Mouse (Mus musculus) left cerebral cortex, adult 18-20 months (tissue): ENCODE measurements at regions not wholly inside any gene's neighbourhood (a gene's known extent, or its start where the extent isn't known, plus 50 kb on each side); places are given as distances from the start of the nearest gene placed in this dataset.

ENCODE experiments used
- DNase-seq, 2 experiments: peaks; one replicate each; pipeline ENCODE4 v3.0.0; 2021 to 2022; ENCODE audit warnings: low spot score in 2 of 2, mixed read lengths in 1 of 2

GRCm38 (mm10) chr12:14088960-14089359, 62.9 kb downstream of the Fam84a start:
- DNase-seq = peak in 1 of 2 experiments; percentile 6

GRCm38 (mm10) chr12:14082771-14083170, 69.1 kb downstream of the Fam84a start:
- peak; percentile 55 to 71 for DNase-seq

- DNase-seq = no peak
These were observed 72.0 kb downstream of the Fam84a start for GRCm38 (mm10) chr12:14079892-14080291.

- DNase-seq = peak; percentile 48 to 60
These were observed 82.8 kb downstream of the Fam84a start for GRCm38 (mm10) chr12:14069049-14069448.

GRCm38 (mm10) chr12:14065401-14065800, 86.5 kb downstream of the Fam84a start:
- no peak for DNase-seq

GRCm38 (mm10) chr12:14063276-14063675, 88.6 kb downstream of the Fam84a start:
- no peak for DNase-seq

- no peak for DNase-seq
These were observed 95.7 kb downstream of the Fam84a start for GRCm38 (mm10) chr12:14056116-14056515.

- DNase-seq = no peak
These were observed 119.5 kb downstream of the Fam84a start for GRCm38 (mm10) chr12:14032363-14032762.

- no peak for DNase-seq
These were observed 136.6 kb downstream of the Fam84a start for GRCm38 (mm10) chr12:14015271-14015670.

GRCm38 (mm10) chr12:14005991-14006390, 145.9 kb downstream of the Fam84a start:
- no peak for DNase-seq

- DNase-seq = no peak
These were observed 150.2 kb downstream of the Fam84a start for GRCm38 (mm10) chr12:14001672-14002071.

GRCm38 (mm10) chr12:13984396-13984776, 167.5 kb downstream of the Fam84a start:
- DNase-seq = no peak

GRCm38 (mm10) chr12:13983631-13984395, 168.0 kb downstream of the Fam84a start:
- no peak for DNase-seq

GRCm38 (mm10) chr12:13964537-13964936, 187.3 kb downstream of the Fam84a start:
- DNase-seq = no peak

- DNase-seq = peak; percentile 71 to 85
These were observed 212.4 kb downstream of the Fam84a start for GRCm38 (mm10) chr12:13939494-13939893.

GRCm38 (mm10) chr12:13921066-13921465, 230.8 kb downstream of the Fam84a start:
- no peak for DNase-seq

GRCm38 (mm10) chr12:13883317-13883716, 268.5 kb downstream of the Fam84a start:
- DNase-seq = no peak

GRCm38 (mm10) chr12:13869161-13869560, 282.7 kb downstream of the Fam84a start:
- no peak for DNase-seq

- peak; percentile 62 to 66 for DNase-seq
These were observed 290.6 kb downstream of the Fam84a start for GRCm38 (mm10) chr12:13861226-13861625.

GRCm38 (mm10) chr12:13844532-13845485, 307.0 kb downstream of the Fam84a start:
- DNase-seq = peak; percentile 54 to 73

GRCm38 (mm10) chr12:13843423-13844080, 308.3 kb downstream of the Fam84a start:
- no peak for DNase-seq
